Mouse (Mus musculus): ENCODE results near the gene Chn2.

Chn2 gene

GRCm38 (mm10) chr6:54039357-54039804 is at the start of gene Chn2:
Gene Chn2, plus strand, starts transcription at chr6:54039554.
- DNase-seq (ENCODE audit: extremely low spot score): peak; percentile 87

DNA sequence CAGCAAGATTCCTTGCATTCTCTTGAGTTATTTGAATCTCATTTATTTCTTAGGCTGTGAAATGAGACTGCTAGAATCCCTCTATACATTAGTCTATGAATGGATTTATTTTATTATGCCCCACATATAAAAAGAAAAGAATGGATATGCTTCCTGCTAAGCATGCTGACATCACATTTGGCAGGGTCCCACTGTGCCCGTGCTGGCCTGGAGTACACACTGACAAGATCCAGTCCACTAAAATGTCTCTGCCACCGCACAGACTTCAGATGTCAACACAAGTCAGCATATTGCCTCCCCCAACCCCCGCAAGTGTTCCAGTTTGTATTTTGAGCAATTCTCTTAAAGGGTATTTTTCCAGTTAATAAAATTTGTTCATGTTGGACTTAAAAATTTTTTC is 47.0 kb upstream of the Chn2 start:
- DNase-seq (ENCODE audit: extremely low spot score): no peak

GRCm38 (mm10) chr6:53995519-53995918 is 43.8 kb upstream of the Chn2 start:
- DNase-seq (ENCODE audit: extremely low spot score): no peak

DNA sequence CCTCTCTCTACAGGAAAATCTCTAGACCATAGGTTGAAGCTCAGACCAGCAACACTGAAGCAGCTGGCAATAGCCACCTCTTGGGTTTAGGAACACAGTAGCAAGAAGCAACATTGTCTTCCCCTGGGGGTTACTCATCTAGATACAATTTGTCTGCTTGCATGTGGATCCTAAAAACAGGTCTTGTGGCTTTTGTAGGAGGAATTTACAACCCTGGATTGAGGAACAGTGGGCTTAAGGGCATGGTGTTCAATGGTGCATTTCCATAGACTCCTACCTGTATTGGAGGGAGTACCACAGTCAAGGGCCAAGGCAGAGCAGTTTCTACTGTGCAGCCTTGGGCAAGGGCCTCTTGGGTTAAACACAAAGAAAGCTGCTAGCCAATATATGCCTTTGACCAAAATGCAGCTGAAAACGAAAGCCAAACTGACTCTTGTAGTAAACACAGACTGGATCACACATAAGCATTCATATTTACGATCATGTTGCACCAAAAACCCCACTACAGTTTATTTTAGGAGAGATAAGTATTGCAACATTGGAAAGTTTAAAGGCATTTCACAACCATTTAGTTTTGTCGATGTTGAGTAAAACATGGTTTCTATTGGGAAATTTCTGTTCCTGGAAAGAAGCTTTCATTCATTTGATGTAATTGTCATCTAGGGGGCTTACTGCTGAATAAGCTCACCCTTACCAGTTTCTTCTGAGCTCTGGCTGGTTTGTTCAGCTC is 43.0 kb upstream of the Chn2 start:
- no peak for DNase-seq (ENCODE audit: extremely low spot score)

GRCm38 (mm10) chr6:54005302-54005701 is 34.1 kb upstream of the Chn2 start:
- no peak for DNase-seq (ENCODE audit: extremely low spot score)

GRCm38 (mm10) chr6:54008448-54009120 is 30.8 kb upstream of the Chn2 start:
- DNase-seq (ENCODE audit: extremely low spot score): no peak

DNA sequence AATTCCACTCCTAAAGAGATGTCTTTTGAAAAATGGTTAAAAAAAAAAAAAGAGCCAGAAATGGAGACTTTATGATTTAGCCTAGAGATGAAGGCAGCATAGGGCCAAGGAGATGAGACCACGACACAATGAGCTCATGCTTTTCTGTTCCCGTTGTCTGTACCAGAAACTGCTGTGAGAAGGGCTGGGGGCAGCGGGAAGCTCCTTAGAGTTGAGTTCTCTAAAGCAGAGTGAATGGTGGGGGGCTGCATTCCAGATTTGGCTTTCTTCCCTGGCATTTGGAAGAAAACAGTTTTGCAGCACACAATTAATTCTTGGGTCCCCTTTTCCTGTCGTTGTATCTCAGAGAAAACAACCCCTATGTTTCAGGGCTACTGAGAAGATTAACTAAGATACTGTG is 30.1 kb upstream of the Chn2 start:
- DNase-seq (ENCODE audit: extremely low spot score): no peak

DNA sequence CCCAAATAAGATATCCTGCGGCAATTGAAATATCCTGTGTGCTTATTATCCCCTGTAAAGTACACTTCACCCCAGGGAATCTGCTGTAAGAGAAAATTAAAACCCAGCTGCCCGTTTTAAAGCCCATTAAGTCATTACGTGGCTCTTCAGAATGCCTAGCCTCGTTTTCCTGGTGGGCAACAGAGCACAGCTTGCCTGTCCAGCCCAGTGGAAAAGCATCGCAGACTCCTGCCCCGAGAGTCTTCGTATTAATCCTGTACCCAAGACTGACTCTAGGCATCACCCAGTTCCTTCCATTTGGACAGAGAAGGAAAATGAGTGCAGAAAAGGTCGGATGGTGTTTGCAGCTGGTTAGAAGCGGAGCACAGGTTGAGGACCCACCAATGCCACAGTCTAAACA is 29.0 kb upstream of the Chn2 start:
- no peak for DNase-seq (ENCODE audit: extremely low spot score)

DNA sequence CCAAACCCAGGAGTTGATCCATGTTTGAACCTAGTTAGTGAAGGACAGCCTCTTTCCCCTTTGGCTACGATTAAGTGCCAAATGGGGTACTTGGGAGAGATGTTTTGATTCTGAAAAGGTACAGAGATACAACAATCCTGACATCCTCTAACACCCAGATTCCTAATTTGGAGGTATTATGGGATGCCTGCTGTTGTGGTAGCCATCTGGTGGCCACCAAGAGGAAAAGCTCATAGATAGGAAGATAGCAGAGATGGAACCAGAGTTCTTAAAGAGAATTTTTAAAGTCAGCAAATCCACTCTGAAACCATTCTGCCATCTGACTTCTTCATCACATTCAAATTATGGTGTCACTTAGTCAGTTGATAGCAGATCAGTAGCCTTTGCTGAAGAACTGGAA is 27.2 kb upstream of the Chn2 start:
- no peak for DNase-seq (ENCODE audit: extremely low spot score)

GRCm38 (mm10) chr6:54018038-54018437 is 21.3 kb upstream of the Chn2 start:
- DNase-seq (ENCODE audit: extremely low spot score): peak; percentile 9

DNA sequence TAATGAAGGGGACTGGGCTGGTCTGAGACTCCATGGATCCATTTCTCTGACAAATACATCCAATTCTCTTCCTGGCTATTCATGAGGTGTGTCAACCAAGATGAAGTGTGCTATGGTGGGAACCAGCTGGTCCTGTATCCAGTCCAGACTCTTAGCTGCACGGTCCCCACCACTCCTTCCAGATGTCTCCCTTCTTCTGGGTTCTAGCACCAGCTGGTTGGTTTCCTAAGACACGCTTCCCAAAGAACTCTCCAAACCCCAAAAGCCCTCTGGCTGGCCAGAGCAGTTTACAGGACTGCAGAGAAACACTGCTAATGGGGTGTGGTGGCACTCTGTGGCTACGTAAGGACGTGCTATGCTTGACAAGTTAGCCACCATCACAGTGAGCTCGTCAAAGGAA is 20.5 kb upstream of the Chn2 start:
- no peak for DNase-seq (ENCODE audit: extremely low spot score)

DNA sequence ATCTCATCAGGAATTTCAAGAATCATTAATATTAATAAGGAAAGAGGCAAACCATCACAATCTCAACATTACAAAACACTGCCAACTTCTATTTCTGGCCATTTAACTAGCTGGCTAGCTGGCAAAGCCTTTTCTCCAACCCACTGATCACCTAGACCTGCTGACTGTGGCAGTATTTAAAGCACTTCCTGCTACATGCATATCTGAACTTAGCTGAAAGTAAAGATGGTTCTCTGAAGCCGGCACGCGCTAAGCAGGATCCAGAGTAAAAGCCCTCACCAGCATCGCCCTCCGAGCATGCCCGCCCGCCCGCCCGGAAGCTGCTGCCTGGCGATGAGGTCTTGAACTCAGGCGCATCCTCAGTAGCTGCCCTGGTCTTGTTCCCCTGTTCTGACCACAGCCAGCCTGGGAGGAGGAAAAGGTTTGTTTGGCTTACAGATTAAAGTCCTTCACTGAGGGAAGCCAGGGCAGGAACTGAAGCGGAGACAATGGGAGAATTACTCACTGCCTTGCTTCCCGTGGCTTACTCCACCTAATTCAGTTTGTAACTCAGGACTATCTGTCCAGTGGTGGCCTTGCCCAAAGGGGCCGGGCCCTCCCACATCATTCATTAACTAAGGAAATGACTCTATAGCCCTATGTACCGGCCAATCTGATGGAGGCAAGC is 18.1 kb upstream of the Chn2 start:
- DNase-seq (ENCODE audit: extremely low spot score): peak; percentile 24

DNA sequence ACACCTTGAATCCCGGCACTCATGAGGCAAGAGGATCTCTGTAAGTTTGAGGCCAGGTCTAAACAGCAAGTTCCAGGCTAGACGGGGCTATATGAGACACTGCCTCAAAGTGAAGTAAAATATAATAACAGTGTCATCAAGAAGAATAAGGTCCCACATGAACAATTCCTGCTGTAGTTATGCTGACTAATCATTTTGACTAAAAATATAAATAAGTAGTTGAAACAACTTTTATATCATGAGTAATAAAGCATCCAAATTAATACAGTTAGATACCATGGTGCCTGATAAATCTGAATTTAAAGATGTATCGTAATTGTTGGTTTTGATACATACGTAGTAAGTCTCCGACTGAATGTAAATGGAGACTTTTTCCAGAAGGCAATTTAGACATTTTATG is 15.5 kb upstream of the Chn2 start:
- DNase-seq (ENCODE audit: extremely low spot score): no peak

- DNase-seq (ENCODE audit: extremely low spot score): no peak
Measured at GRCm38 (mm10) chr6:54028706-54029105, 10.6 kb upstream of the Chn2 start.

GRCm38 (mm10) chr6:54030351-54030750 is 9.0 kb upstream of the Chn2 start:
- DNase-seq (ENCODE audit: extremely low spot score): no peak

DNA sequence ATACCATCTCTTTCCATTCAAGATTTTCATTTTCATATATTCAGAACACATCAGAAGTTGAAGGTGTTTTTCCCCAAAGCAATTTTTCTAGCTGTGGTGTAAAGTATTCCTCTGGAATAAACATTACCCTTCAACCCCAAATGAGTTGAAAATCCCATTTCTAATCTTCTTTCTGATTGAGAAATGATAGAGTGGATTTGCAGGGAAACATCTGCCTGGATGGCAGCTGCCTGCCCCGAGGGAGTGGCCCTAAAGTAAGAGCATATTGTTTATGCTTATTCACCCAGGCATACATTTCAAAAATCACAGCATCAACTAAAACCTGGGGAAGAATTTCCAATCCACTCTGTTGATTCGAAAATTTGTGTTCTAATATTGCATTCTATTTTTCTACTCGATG is 8.6 kb upstream of the Chn2 start:
- no peak for DNase-seq (ENCODE audit: extremely low spot score)

DNA sequence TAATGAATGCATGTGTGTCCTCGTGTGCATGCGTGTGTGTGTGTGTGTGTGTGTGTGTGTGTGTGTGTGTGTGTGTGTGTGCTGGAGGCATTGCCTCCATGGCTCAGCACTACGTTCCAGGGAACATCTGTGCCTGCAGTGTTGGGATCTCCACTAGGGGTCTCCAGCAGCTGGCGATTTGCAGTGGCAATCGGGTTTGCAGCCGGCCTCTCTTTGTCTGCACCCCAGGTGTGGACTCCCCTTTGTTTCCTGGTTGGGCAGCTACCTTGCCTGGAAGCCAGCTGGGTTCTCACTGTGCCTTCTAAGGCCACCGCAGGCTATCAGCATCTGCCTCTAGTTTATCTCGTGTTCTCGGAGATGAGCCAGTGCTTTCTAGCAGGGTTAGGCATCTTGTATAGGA is 4.9 kb upstream of the Chn2 start:
- peak; percentile 84 for DNase-seq (ENCODE audit: extremely low spot score)

- DNase-seq (ENCODE audit: extremely low spot score): no peak
Measured at GRCm38 (mm10) chr6:54035548-54035947, 3.8 kb upstream of the Chn2 start.

DNA sequence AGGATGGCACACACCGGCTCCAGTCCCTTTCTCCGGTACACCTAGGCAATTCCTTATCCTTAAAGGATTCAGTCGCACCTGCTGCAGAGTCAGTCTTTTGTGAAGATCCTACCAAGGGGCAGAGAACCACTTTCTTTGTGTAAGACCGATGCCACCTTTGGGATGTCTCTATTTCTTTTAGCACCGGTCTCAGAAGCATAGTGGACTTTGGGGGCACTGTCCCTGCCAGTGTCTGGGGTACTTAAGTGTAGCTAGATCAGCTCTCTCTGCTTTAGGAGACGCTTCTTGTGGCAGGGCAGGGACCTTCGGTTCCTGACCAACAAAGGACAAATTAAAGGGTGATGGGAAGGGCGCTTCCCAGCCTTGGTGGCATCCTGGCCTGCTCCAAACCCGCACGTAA is 488 bp upstream of the Chn2 start:
- DNase-seq (ENCODE audit: extremely low spot score): no peak

- DNase-seq (ENCODE audit: extremely low spot score): peak; percentile 79
Measured at GRCm38 (mm10) chr6:54039805-54040447, 572 bp downstream of the Chn2 start.

- no peak for DNase-seq (ENCODE audit: extremely low spot score)
Measured at GRCm38 (mm10) chr6:54040448-54040844, 1.1 kb downstream of the Chn2 start.

DNA sequence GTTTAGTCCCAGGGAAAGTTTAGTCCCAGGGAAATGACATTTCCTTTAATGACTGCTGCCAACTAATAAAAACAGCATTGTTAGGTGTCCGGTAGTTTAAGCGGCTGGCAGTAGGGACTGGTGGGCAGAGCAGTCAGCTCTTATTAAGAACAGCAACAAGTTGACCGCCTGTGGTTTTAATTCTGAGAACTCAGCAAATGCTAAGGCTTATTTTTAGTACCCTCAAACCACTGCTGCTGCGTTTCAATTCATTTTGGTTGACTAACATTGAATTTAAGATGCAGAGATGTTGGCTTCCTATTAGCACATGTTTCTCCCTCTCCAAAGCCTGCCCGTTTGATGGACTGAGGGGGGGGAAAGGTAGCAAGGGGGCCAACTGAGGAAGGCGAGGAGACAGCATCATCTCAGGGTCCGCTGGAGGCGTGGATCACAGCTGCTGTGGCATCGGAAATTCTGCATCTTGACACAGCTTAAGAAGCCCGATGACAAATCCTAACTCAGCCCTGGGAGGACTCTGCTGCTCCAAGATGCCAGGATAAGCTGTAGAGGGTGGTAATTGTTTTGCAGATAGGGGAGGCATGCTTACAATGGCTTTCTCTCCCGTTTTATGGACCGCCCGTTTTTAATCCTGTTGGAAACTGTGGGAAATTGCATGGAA is 2.2 kb downstream of the Chn2 start:
- no peak for DNase-seq (ENCODE audit: extremely low spot score)

All from embryo, embryonic 9.5 days (tissue).